Mouse (Mus musculus) spleen, postnatal 14 days (tissue): ENCODE results near the gene Clasp1.

Experiments
- DNase-seq, 2 experiments: peaks; one replicate each; pipeline ENCODE4 v3.0.0; 2021 to 2022; ENCODE audit warnings: low spot score in 2 of 2

Clasp1 gene

DNA sequence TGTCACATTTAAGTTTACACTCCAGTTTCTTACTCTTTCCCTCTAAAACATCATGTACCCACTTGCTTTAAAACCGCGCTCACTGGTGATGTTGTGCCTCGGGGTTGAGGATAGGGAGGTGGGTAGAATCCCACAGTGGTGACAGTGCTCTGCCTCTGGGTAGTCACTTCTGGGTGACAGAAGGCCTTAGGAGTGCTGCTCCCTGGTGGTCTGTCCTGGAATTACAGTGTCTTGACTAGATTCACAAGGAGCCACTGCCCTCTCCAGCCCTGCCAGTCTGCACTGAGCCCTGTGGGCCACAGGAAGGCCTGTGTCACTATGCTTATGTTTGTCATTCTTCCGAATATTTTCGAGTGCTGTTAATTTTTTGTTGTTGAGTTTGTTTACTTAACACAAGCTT is 109.5 kb downstream of the Clasp1 start:
- peak; percentile 62 to 72 for DNase-seq

DNA sequence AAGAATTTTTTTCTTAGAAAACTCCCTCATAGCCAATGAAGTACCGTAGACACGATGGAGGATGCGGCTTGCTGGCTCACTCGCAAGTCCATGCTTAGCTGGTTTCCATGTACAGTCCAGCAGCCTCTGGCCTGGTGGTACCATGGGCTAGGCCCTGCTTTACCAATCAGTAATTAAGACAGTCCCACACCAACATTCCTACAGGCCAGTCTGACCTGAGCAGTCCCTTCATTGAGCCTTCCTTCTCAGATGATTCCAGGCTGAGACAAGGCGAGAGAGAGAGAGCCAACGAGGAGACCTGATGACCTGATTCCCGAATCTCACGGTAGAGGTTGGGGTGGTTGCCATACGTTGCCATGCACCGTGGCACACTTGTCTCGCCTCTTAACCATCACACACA is 111.7 kb downstream of the Clasp1 start:
- no peak for DNase-seq

DNA sequence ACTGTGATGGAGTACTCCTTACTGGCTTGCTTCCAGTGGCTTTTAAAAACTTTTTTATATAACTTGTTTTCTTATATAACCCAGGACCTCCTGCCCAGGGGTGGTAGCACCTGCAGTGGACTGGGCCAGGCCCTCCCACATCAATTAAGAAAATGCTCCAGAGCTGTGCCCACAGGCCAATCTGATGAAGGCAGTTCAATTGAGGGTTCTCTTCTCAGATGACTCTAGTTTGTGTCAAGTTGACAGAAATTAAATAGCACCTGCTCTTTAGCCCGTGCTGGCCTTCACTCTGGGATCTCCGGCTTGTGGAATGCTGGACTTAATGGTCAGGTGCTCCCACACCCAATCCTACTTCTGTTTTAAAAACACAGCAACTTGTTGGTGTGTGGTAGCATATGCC is 112.8 kb downstream of the Clasp1 start:
- DNase-seq = no peak

DNA sequence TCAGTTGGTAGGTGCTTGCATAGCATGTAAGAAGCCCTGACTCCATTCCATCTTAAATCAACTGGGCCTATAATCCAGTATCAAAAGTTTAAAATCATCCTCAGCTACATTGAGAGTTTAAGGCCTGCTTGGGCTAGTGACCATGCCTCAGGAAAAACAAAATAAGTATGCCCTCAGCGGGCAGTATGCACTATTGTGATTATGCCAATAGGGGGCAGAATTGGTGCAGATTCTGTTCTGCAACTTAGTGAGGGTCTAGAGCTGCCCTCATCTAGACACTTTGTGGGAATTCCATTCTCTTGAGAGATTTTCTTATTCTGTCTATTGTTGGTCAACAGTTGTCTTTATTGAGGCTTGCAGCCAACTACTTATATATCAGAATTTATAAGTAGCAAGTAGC is 116.9 kb downstream of the Clasp1 start:
- no peak for DNase-seq

DNA sequence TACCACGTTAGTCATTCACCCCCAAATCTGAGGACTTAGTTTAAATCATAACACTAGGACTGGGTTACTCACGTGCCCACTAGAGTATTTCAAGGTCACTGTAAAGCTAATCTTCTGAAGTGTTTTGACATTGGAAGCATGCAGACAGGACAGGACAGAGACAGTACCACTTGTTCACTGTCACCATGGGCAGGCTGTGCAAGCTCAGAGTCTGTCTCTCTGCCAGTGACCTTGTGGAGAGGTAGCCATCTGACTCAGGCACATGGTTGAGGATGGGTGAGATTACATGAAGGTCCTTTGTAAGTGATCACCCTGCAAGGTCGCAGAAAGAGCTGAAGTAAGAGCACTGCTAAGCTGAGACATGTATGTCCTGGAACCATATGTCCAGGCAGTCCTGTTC is 122.1 kb downstream of the Clasp1 start:
- DNase-seq = no peak

DNA sequence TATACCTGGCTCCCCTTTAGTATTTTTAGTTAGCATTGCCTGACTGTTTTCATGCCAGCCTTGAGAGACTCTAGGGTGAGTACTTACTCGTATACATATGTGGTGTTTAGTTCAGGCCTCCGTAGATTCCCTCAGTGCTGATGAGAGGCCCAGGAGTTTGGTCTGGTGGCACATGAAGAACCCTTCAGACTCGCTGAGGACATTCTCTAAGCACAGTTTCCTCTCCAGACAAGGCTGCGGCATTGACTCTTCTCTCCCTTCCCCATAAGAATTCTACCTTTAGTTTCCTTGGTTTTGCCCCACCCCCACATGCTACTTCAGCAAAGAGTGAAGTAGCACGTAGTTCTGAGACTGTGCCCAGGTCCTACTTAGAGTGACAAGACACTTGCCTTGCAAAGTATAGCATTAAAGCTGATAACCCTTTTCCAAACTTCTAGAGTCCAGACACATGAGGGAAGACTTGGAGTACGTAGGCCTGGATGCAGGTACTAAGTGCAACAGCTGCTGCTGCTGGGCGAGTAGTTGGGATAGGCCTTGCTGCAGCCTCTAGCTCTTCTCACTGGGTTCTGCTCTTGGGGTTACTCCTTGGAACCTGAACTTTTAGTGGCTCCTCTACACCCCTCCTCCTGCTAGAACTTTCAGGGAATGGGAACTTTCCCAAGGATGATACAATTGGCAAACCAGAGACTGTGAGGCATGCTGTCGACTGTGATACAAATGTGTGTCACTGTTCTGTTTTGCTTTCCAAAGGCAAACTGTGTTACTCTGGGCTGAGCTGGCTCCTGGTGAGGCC is 123.1 kb downstream of the Clasp1 start:
- DNase-seq = no peak

DNA sequence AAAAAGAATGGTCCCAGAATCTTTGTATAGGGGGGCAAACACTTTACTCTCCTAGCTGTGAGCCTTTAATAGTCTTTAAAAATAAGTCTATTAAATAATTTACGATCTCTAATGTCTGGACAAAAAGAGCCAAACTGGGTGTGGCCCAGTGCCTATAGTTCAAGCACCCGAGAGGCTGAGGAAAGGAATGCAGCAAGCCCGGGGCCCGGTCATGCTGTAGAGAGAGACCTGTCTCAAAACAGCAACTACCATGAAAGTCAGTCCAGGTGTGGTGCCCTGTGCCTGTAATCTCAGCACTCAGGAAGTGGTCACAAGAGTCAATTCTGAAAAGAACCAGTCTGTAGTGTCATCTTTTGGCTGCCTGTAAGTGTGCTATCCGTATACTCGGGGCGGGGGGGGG is 127.4 kb downstream of the Clasp1 start:
- DNase-seq = no peak

DNA sequence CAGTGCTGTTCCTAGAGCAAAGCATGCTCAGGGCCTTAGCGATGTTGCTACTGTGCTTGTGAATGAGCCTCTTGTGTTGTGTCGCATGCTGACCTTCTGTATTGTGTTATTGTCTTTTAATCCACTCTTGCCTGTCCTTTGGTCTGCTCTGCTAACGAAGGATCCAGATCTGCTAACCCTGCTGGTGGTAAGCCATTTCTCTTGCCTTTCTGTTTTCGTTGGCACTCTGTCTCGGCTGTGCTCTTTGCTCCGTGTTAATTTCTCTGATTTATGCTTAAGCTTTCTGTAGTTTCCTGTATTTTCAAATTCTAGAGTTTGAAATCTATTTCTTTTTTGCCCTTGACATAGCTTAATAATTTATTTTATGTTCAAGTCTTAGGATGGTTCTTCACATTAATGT is 134.3 kb downstream of the Clasp1 start:
- DNase-seq = no peak

DNA sequence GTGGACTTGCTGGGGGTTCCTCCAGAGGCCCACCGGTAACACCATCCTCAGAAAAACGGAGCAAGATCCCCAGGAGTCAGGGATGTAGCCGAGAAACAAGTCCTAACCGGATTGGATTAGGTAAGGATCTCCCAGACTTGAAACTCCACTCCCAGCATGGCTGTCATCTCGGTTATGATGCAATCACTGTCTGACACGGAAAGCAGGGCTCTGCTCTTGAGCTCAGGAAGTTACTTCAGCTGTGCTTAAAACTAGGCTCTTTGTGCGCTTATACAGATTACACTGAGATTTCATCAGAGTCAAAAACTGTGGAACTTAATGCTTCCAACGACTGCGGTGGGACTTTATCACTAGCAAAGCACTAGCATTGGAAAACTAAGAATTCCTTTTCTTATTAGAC is 136.5 kb downstream of the Clasp1 start:
- DNase-seq = no peak

DNA sequence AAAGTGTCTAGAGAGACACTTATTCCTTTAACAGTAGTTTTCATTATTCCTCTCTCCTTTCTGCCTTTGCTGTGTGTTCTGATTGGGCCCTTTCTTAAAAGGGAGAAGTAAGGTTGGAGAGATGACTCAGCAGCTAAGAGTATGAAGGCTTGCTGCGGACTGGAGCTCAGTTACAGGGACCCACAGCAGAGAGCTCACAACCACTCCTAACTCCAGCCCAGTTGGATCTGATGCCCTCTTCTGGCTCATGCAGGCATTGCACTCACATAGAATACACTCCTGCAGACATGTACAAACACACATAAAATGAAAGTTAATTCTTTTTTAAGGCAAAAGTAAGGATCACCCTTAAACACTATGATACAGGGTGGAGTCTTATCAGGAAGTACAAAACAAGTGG is 140.4 kb downstream of the Clasp1 start:
- DNase-seq = no peak

DNA sequence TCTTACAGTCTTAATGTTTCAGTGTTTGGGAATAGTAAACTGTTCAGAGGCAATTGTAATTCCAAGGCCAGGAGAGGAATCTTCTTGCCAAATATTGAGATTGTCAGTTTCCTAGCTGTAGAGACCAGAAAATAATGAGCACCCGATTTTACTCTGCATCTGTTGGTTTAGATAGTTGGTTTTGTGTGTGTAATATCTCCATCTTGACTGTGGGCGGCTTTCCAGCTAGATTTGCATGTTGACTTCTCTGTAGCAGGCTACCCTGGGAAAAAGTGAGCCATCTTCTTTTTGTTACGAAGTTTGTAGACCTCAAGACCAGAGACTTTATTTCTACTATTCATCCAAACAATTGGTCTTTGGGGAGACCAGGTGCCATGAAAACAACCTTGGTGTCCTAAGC is 142.4 kb downstream of the Clasp1 start:
- DNase-seq = no peak

DNA sequence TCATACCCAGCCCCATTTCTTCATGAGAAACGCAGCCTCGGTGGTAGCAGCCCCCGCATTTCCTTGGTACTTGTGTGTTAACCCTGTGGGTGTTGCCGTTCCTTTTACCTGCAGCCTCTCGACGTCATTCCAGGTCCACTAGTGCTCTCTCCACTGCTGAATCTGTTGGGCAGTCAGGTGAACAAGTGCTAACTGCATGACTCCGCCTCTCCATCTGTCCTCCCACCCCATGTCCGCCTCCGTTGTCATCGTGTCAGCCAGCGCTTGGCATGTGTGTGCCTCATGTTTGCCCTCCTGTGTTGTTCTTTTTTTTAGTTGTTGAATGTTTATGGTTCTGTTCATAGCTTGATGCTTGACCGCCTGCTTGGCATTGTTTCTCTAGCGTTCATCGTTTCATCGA is 147.2 kb downstream of the Clasp1 start:
- no peak for DNase-seq

DNA sequence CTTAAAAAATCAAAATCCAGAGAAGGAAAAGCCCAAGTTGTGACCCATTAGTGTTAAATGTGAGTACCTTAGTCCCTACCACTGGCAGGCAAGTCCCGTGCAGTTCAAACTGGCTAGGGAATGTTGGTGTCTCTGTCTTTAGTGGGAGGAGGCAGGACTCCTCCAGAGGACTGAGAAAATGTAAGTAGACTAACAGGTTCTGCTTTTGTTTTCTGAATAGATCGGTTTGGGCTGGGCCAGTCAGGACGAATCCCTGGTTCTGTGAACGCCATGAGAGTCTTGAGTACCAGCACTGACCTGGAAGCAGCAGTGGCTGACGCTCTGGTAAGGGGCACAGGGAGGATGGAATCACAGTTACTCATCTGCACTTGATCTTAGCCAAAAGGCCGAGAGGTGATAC is 150.2 kb downstream of the Clasp1 start:
- no peak for DNase-seq

DNA sequence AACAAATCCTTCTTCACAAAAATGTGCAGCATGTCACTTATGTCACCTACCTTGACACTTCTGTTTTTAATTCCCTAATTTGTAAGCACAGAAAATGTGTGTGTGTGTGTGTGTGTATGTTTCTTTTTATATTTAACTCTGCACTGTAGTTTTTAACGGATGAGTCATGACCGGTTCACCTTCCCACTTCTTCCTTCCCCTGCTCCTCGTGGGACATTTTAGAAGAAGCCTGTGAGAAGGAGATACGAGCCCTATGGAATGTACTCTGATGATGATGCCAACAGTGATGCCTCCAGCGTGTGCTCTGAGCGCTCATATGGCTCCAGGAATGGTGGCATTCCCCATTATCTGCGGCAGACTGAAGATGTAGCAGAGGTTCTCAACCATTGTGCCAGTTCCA is 154.0 kb downstream of the Clasp1 start:
- no peak for DNase-seq

DNA sequence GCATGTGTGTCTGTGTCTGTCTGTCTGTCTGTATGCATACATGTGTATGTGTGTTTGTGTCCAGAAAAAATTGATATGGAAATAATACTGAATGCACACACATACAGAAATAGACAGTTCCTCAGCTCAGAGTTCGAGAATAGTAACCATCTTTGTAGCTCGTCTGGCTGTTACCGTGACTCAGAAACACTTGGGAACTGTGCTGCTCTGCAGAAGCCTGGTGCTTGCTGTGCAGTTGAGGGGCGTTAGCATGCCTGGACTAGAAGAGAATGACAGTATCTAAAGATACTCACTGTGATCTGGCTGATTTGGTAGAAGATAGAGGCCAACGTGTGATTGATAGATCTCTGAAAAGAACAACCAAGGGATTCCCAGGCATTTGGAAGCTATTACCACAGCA is 159.9 kb downstream of the Clasp1 start:
- DNase-seq = no peak

DNA sequence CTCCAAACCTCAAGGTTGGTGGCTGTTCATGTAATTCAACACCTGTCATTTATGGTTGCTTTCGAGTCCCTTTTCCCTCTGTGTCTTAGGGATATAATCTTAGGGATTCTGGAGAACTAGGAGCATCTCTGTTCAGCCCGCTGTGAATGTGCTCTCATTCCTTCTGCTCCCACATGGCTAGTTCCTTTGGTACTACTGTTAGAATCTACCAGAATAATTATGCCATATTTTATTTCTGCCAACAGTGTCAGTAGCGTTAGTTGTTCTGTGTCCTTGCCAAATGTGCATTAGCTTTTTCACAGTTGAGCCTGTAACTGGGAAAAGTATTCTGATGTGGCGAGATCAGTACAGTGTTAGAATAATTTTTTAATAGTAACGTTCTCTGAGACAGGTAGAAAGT is 162.3 kb downstream of the Clasp1 start:
- no peak for DNase-seq

DNA sequence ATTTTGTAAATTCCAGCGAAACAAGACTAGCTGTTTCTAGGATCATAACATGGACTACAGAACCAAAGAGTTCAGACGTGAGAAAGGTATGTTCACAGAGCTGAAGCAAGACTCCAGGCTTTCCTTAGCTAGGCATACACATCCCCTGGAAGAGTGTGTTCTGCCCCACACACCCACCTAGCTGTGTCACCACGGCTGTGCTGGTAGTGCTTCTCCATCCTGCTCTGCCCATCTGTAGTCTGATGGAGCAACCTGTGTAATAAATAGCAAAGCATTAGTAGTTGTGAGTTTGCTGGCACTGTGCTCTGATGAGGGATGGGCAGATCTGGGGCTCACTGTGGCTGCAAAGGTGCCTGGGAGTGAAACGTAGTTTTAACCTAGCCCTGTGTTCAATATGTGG is 163.2 kb downstream of the Clasp1 start:
- DNase-seq = no peak

DNA sequence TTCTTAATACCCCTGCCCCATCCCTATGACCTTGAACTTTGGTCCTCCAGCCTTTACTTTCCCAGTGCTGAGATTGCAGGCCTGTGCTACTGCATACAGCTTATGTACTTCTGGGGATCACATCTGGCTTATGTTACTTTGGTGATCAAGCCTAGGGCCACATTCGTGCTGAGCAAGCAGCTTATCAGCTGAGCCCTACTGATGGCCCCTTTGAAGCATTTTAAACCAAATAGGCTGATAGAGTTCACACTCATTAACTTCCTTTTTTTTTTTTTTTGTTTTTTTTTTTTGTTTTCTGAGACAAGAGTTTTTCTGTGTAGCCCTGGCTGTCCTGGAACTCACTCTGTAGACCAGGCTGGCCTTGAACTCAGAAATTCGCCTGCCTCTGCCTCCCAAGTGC is 164.2 kb downstream of the Clasp1 start:
- DNase-seq = no peak

DNA sequence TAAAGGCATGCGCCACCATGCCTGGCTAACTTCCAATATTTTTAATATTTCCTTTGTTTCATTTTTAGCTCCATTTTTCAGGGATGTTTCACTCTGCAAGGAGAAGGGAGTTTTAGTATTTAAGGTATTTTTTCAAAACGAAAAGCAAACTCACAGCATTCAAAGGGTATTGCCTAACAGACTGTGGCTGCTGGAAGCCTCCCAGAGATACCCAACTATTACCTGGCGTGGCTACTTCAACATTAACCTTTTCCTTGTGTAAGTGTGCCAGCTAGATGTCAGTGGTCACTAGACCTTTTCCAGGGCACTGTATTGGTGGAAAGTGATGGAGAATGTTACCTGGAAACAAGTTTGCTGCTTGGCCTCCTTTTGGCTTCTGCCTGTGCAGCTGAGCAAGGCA is 164.6 kb downstream of the Clasp1 start:
- no peak for DNase-seq

DNA sequence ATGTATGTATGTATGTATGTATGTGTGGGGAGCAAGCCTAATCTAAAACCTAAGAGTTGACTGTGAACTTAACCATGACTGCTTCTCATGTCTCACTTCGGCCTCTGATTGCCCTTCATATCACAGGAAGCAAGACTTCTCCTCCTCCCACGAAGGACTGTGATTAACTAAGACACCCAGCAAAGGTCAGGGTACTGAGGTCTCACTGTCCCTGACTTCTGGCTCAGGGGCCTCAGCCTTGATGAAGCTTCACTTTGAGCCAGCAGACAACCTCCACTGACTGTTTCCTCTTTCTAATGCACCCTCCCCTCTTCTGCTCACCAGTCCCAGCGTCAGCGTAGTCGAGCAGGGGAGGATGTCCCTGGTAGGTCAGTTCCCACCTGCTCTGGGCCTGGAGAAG is 166.1 kb downstream of the Clasp1 start:
- no peak for DNase-seq

DNA sequence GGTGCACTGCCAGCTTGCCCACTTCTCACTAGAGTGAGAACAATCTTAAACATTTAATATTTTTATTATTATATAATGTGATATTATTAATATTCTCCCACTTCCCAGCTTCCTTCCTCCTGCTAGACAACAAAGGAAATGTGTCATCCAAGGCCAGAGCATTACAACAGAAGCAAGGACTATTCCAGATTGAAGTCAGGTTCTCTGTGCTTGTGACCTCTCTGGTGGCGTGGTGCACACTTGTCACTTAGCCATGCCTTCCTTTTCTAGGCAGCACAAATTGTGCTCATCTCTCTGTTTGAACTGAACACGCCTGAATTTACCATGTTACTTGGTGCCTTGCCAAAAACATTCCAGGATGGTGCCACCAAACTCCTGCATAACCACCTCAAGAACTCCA is 170.9 kb downstream of the Clasp1 start:
- DNase-seq = no peak

DNA sequence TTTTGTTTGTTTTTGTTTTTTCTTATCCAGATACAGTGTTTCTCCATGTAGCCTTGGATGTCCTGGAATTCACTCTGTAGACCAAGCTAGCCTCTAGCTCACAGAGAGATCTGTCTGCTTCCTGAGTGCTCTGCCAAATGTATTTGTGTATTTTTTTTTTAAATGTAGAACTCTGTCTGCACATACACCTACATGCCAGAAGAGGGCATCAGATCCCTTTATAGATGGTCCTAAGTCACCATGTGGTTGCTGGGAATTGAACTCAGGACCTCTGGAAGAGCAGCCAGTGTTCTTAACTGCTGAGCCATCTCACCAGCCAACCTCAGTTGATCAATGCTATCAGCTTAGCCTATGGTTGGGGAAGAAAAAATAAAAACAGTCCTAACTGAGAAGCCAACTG is 175.7 kb downstream of the Clasp1 start:
- no peak for DNase-seq

DNA sequence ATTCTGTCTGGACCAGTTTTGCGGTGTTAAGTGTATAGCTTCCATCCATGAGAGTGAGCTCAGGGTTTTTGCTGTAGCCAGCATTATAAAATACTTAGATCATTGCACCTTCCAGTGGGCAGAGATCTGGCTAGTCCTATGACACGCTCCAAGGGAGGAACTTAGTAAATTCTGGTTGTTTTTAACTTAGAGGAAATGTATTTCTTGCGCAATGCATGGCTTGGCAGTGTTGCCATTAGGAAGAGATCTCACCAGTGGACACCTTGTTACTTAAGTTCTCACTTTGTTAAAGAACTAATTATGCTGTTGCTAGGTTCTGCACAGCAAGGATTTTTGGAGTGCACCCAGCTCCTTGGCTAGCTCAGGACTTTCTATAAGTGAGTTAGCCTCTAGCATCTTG is 178.8 kb downstream of the Clasp1 start:
- no peak for DNase-seq

DNA sequence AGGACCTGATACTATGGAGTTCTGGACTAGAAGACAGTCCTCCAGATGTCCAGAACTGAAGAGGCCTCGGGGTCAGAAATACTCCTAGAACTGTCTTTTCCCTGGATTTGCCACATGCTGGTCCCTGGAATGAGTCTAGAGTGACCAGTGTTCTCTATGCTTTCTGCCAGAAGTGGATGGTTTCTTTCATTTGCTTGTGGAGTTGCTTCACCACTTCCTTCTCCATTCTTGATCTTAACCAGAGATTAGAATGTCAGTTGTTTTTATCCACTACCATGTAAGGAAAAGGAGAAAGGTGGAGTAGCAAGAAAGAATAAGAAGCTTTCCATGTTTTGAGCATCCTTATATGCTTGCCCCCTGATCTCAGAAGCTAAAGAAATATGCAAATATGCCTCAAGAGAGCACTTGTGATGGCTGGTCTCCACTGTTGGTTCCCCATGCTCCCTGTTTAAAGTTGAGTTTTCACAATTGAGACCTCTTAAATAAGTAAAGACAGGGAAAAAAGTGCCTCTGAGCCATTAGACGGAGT is 191.4 kb downstream of the Clasp1 start:
- no peak for DNase-seq
